Mouse (Mus musculus) heart, adult 2 months (tissue): ENCODE data around the gene Stk38. TPM values are rescaled to one million over a fixed set of nuclear protein-coding genes. Genes with fewer than 3 reads are reported as not detected.

Source experiments
- DNase-seq, 2 experiments: peaks; one replicate each; pipeline ENCODE4 v3.0.0; 2021
- H3K27ac ChIP-seq: fragments of 200-600 bp; 2 replicates; pipeline ENCODE4 v1.8.1; 2022
- H3K27me3 ChIP-seq: fragments of 200-500 bp; 2 replicates; pipeline ENCODE4 v1.6.1; 2012; ENCODE audit warnings: mild to moderate bottlenecking, low read length, inconsistent platforms, mixed read lengths; ENCODE audit not compliant: control insufficient read depth, insufficient read depth
- H3K36me3 ChIP-seq: fragments of 200-500 bp; 2 replicates; pipeline ENCODE4 v1.6.1; 2012; ENCODE audit warnings: low read length, inconsistent platforms; ENCODE audit not compliant: control insufficient read depth, insufficient read depth
- H3K4me1 ChIP-seq: fragments of 200-500 bp; 2 replicates; pipeline ENCODE4 v1.6.1; 2011; ENCODE audit warnings: low read length; ENCODE audit not compliant: control insufficient read depth, insufficient read depth
- H3K4me3 ChIP-seq: fragments of 200-600 bp; 2 replicates; pipeline ENCODE4 v1.8.1; 2022
- H3K79me2 ChIP-seq: fragments of 200-500 bp; replicated peaks from 2 replicates; pipeline ENCODE4 v1.6.1; 2012; ENCODE audit warnings: mild to moderate bottlenecking, inconsistent platforms, low read length, moderate library complexity, mixed read lengths; ENCODE audit not compliant: control insufficient read depth, insufficient read depth
- H3K9ac ChIP-seq: fragments of 200-500 bp; 2 replicates; pipeline ENCODE4 v1.6.1; 2012; ENCODE audit warnings: low read depth, mild to moderate bottlenecking, control low read depth, inconsistent platforms, low read length, mixed read lengths
- CTCF ChIP-seq: fragments of 200-600 bp; IDR thresholded peaks from 2 replicates; pipeline ENCODE4 v1.8.1; 2022; ENCODE audit warnings: antibody characterized with exemption, mild to moderate bottlenecking, moderate library complexity
- EP300 ChIP-seq: fragments of 200-500 bp; IDR thresholded peaks from 2 replicates; pipeline ENCODE4 v1.6.1; 2011; ENCODE audit warnings: low read depth, low read length, control low read depth; ENCODE audit not compliant: insufficient read depth
- POLR2A ChIP-seq: fragments of 200-500 bp; IDR thresholded peaks from 2 replicates; pipeline ENCODE4 v1.6.1; 2011; ENCODE audit warnings: mild to moderate bottlenecking, low read depth, low read length, control low read depth; ENCODE audit not compliant: insufficient read depth
- WGBS: fragments of 180-500 bp; shearing (Covaris S2); methylation state at CpG from one replicate; pipeline ENCODE4 v1.1.7; 2018; 5-methylcytosine and 5-hydroxymethylcytosine counted together
- intact Hi-C: fragments of 180-260 bp; cut with DNase I; formaldehyde crosslinking; loops from one replicate; pipeline ENCODE4 v1.15.1; 2025
- polyA plus RNA-seq: library from polyadenylated mRNA; depleted of rRNA; stranded (reverse); fragments of >200 nt; gene quantifications from 2 replicates; pipeline ENCODE4 v1.2.3, GENCODE M21; 2012
- total RNA-seq, 2 experiments: library from RNA; stranded (reverse); gene quantifications; 2 replicates each; pipeline ENCODE4 v1.2.3; 2021

The Stk38 gene
- total and polyA plus RNA-seq, 3 experiments: 29.5 to 41.6 (median 32.5) TPM

- Histone ChIP-seq H3K4me3 (no peak overlapping the region), H3K36me3 (peaks cover 4% of the 10 kb centered on the region), H3K27ac (no peak overlapping the region), H3K79me2 (peaks cover 5% of the 10 kb centered on the region), H3K9ac (no peak overlapping the region), H3K27me3 (no peaks in the 10 kb centered on the region), H3K4me1 (peaks cover 1% of the 10 kb centered on the region; the same call in 1 of the 2 replicates)
- intact Hi-C loops: loop anchor here (5.0 kb wide), 1 partner anchor 338 kb away; the partner anchor contains the start of genes Mapk14 and Slc26a8
- TF ChIP-seq CTCF: peak; percentile 11; the same call in 1 of the 2 replicates
- no peak for TF ChIP-seq EP300
- 84% methylated on average over 6 of the region's 6 CpGs for WGBS
- no peak for DNase-seq
Observed at GRCm38 (mm10) chr17:29030321-29031034, 22.7 kb upstream of the Stk38 start.

GRCm38 (mm10) chr17:29026652-29027356, 19.0 kb upstream of the Stk38 start:
- Histone ChIP-seq H3K9ac (no peak overlapping the region), H3K4me3 (no peak overlapping the region), H3K27ac (no peak overlapping the region), H3K4me1 (peaks cover 1% of the 10 kb centered on the region), H3K79me2 (no peaks in the 10 kb centered on the region), H3K27me3 (no peaks in the 10 kb centered on the region), H3K36me3 (no peaks in the 10 kb centered on the region)
- DNase-seq: no peak
- WGBS: 71% methylated on average over 5 of the region's 5 CpGs
- TF ChIP-seq EP300: no peak
- TF ChIP-seq POLR2A: no peak
- TF ChIP-seq CTCF: no peak
- intact Hi-C loops: no loop called here

GRCm38 (mm10) chr17:29024896-29025565, 17.2 kb upstream of the Stk38 start:
- intact Hi-C loops: loop anchor here (5.0 kb wide), 2 partner anchors 38 to 93 kb away; no protein-coding TSS in a partner anchor
- 46% methylated on average over 10 of the region's 10 CpGs for WGBS
- H3K4me1 ChIP-seq: peaks cover 1% of the 10 kb centered on the region
- no peaks in the 10 kb centered on the region for H3K36me3 ChIP-seq
- no peaks in the 10 kb centered on the region for H3K79me2 ChIP-seq
- TF ChIP-seq CTCF (no peak), EP300 (no peak), POLR2A (no peak)
- DNase-seq: peak in 1 of 2 experiments; percentile 51
- 0 out of 2 replicates have a peak overlapping the region, but pooled peaks have one; percentile 4 for H3K27ac ChIP-seq
- H3K4me3 ChIP-seq: no peak overlapping the region
- H3K27me3 ChIP-seq: no peaks in the 10 kb centered on the region
- H3K9ac ChIP-seq: no peak overlapping the region

- Histone ChIP-seq H3K9ac (no peak overlapping the region), H3K36me3 (no peaks in the 10 kb centered on the region), H3K79me2 (no peaks in the 10 kb centered on the region), H3K4me3 (no peak overlapping the region), H3K27me3 (no peaks in the 10 kb centered on the region), H3K4me1 (peaks cover 1% of the 10 kb centered on the region), H3K27ac (no peak overlapping the region)
- intact Hi-C loops: loop anchor here (5.0 kb wide), 2 partner anchors 37 to 92 kb away; no protein-coding TSS in a partner anchor
- 75% methylated on average over 22 of the region's 22 CpGs for WGBS
- no peak for DNase-seq
- TF ChIP-seq EP300 (no peak), POLR2A (no peak), CTCF (no peak)
Observed at GRCm38 (mm10) chr17:29024047-29024892, 16.5 kb upstream of the Stk38 start.

- Histone ChIP-seq H3K27me3 (no peaks in the 10 kb centered on the region), H3K4me3 (no peak overlapping the region), H3K9ac (no peak overlapping the region), H3K4me1 (peaks cover 1% of the 10 kb centered on the region), H3K27ac (no peak overlapping the region), H3K36me3 (no peaks in the 10 kb centered on the region), H3K79me2 (no peaks in the 10 kb centered on the region)
- DNase-seq: no peak
- 90% methylated on average over 6 of the region's 6 CpGs for WGBS
- TF ChIP-seq EP300 (no peak), CTCF (no peak)
- intact Hi-C loops: loop anchor here (5.0 kb wide), 2 partner anchors 36 to 91 kb away; no protein-coding TSS in a partner anchor
Observed at GRCm38 (mm10) chr17:29023346-29023745, 15.6 kb upstream of the Stk38 start.
